Mouse (Mus musculus) 3134 (cell line): ENCODE results near the gene Mybbp1a.
"Not testable (repeated sequence)": the region's sequence is repeated elsewhere in the genome, so short reads cannot be mapped to it uniquely, and the experiment has no call there.

Source experiments
- DNase-seq: peaks from one replicate; pipeline ENCODE4 v3.0.0-alpha.2; 2011; ENCODE audit warnings: low spot score; ENCODE audit not compliant: insufficient read length; ENCODE audit errors: extremely low read depth

Mybbp1a gene

GRCm38 (mm10) chr11:72411945-72412344, 29.2 kb upstream of the Mybbp1a start:
- DNase-seq = no peak

- DNase-seq = no peak
Observed at GRCm38 (mm10) chr11:72413016-72413415, 28.1 kb upstream of the Mybbp1a start.

- DNase-seq = no peak
Observed at GRCm38 (mm10) chr11:72413601-72414190, 27.5 kb upstream of the Mybbp1a start.

GRCm38 (mm10) chr11:72415155-72415554, 26.0 kb upstream of the Mybbp1a start:
- DNase-seq = no peak

- DNase-seq = no peak
Observed at GRCm38 (mm10) chr11:72416666-72417065, 24.5 kb upstream of the Mybbp1a start.

- DNase-seq = no peak
Observed at GRCm38 (mm10) chr11:72417376-72417775, 23.8 kb upstream of the Mybbp1a start.

GRCm38 (mm10) chr11:72418227-72418626, 22.9 kb upstream of the Mybbp1a start:
- no peak for DNase-seq

DNA sequence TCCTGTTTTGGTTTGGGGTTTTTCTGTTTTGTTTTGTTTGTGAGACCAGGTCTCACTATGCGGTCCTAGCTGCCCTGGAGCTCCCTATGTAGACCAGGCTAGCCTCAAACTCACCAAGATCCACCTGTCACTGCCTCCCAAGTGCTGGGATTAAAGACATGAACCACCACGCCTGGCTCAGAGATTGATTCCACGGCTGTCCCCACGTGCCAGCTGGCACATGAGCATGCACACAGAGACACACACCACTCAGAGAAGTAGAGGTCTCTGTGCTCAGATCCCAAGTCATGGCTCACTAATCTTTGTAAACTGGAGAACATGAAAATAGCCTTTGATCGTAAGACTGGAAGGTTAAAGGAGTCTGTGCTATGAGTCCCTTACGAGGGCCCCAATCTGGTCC, 22.1 kb upstream of the Mybbp1a start:
- DNase-seq = no peak

GRCm38 (mm10) chr11:72420460-72421122, 20.6 kb upstream of the Mybbp1a start:
- DNase-seq = no peak

DNA sequence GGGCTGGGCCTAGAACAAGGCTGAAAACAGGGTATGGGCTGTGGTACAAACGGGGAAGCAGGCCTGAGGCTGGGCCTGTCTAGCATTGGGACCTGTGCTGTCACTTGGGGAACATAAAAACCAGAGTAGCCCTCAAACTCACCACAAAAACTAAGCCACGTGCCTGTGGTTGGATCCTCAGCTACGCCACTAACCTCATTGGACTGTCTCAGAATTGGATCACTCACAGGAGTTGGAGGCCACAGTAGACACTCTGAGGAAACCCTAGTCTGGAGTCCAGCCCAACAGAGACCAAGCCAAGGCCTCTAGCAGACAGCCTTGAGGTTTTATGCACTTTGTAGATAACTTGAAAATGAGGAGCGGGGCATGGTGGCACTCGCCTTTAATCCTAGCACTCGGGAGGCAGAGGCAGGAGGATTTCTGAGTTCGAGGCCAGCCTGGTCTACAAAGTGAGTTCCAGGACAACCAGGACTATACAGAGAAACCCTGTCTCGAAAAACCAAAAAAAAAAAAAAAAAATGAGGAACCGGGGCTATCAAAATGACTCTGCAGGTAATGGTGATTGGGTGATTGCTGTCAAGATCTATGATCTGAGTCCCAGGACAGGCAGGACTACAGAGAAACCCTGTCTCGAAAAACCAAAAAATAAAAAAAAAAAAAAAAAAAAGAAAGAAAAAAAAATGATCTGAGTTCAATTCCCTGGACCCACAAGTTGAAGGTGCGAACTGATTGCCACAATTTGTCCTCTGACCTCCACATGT, 19.5 kb upstream of the Mybbp1a start:
- DNase-seq = peak; percentile 39

DNA sequence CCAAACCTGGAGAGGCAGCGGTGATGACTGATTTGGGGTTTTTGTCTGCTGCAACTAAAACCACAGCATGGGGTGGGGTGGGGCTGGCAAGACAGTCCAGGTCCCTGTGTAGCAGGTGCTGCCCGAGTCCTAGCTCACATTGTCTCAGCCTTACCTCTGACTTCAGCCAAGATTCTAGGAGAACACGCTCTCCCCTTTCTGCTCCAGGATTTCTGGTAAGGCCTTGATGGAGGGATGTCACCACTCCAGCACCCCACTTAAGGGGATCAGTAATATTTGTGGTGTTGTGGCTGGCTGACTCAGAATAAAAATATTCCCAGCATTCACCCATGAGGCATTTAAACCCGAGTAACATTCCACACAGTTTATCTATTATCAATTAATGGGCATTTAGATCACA, 17.5 kb upstream of the Mybbp1a start:
- peak; percentile 58 for DNase-seq

DNA sequence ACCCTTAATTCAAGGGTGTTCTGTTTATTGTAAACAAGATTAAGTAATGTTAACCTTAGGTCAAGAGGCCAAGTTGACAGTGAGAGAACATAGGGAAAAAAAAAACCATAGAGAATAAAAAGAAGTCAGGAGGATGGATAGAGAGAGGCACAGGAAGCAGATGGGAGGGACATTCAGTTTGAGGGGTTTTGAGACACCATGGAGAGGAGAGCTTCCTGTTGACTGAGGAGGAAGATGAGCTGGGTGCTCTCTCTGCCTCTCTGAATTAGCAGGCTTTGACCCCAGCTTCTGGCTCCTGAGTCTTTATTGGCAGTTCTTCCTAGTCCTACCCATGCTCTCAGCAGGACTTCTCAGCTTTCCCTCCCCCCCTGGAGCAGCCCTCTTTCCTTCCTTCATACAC, 16.0 kb upstream of the Mybbp1a start:
- no peak for DNase-seq

- no peak for DNase-seq
Observed at GRCm38 (mm10) chr11:72426884-72427283, 14.3 kb upstream of the Mybbp1a start.

DNA sequence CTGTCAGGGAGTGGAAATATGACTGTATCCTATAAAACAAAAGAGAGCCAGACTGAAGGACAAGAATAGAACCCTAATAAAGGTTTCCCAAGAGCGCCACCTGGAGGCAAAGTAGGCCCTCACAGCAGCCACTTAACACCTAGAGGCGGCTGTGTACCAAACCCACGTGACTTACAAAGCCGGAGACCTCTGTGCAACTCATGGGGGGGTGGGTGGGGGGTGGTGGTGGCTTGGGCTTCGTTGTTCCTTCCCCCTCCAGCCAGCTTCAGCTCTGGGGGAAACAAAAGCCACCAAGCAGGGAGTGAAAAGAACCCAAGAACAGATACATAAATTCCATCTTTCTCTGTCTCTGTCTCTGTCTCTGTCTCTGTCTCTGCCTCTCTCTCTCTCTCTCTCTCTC, 12.5 kb upstream of the Mybbp1a start:
- DNase-seq = no peak

GRCm38 (mm10) chr11:72429288-72429690, 11.9 kb upstream of the Mybbp1a start:
- DNase-seq = peak; percentile 51

DNA sequence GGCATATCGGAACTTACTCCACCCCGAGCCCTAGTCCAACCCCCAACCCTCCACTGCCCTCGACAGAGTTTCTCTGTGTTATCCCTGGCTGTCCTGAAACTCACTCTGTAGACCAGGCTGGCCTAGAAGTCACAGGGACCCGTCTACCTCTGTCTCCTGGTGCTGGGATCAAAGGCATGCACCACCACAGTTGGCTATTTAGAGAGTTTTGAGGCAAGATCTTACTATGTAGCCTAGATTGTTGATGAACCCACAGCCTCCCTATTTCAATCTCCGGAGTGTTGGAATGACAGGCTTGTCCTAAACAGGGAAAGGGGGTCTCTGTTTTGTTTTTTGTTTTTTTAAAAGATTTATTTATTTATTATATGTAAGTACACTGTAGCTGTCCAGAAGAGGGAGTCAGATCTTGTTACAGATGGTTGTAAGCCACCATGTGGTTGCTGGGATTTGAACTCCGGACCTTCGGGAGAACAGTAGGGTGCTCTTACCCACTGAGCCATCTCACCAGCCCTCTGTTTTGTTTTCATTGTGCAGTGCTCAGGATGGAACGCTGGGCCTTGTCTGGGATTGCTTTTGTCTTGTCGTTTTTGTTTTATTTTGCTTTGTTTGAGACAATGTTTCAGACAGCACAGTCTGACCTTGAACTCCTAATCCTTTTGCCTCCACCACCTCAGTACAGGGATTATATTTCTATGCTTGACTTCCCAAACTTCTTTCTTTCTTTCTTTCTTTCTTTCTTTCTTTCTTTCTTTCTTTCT, 10.7 kb upstream of the Mybbp1a start:
- not testable (repeated sequence) for DNase-seq

GRCm38 (mm10) chr11:72434963-72435693, 6.0 kb upstream of the Mybbp1a start, which contains the start of gene Ggt6:
Gene Ggt6 (plus strand): TSS chr11:72435526.
- DNase-seq = no peak

DNA sequence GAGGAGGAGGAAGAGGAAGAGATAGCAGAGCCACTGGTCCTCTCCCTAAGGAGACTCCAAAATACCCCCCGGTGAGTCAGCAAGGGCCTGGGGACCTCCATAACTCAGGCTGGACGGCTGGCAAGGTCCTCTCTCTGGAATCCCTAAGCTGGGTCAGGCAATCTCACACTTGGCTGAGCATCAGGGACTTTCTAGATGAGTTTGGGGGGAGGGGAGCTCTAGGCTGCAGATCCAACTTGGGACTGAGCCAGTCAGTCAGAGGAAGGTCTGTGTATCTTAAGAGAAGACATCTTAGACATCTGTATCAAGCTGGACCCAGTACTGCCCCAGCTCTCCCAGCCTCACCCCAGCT, 5.5 kb upstream of the Mybbp1a start:
- DNase-seq = no peak

DNA sequence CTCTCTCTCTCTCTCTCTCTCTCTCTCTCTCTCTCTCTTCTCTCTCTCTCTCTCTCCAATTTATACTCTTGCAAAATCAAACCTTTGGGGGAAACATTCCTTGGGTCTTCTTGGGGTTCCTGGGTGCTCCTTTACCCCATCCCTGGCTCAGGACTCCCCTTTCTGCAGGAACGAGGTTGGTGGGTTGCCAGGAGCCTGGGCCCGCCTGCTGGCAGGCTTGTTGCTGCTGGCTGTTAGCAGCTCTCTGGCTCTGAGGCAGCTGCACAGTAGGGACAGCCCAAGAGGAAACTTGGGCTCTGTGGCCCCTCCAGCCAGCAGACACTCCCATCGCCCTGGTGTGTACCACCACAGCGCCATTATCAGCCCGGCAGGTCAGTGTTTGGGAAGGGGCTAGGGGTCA, 4.9 kb upstream of the Mybbp1a start:
- no peak for DNase-seq
